Mouse (Mus musculus): Measurements from ENCODE around the gene Ostf1.

- TF ChIP-seq POLR2A (IDR thresholded peaks at IDR 0.05; ENCODE audit: control insufficient read depth, extremely low read depth, insufficient read depth, low read length, poor library complexity), result no peak
- no peak for TF ChIP-seq CTCF (IDR thresholded peaks at IDR 0.05; ENCODE audit: borderline replicate concordance, control insufficient read depth, extremely low read depth, insufficient read depth, low read length, poor library complexity)
These were observed 35.3 kb upstream of the Ostf1 start for GRCm38 (mm10) chr19:18666966-18667365.
